Mouse (Mus musculus): ENCODE measurements around the gene Papln. TPM values are rescaled to one million over a fixed set of nuclear protein-coding genes. Genes with fewer than 3 reads are reported as not detected.

Papln gene
- polyA plus RNA-seq, 1 experiment from 2014 or later, result 3.0 TPM

- Histone ChIP-seq H3K9me3 (ENCODE audit: low read length) (no peaks in the 10 kb centered on the region), H3K27ac (ENCODE audit: low read length) (peak overlapping the region; percentile 63; the same call in 1 of the 2 replicates), H3K4me3 (ENCODE audit: low read length) (peak overlapping the region; percentile 43), H3K4me1 (ENCODE audit: insufficient read depth, low read length) (peaks cover 46% of the 10 kb centered on the region), H3K36me3 (ENCODE audit: insufficient read depth, low read length) (no peaks in the 10 kb centered on the region), H3K27me3 (ENCODE audit: insufficient read depth, low read length) (no peaks in the 10 kb centered on the region), H3K9ac (replicated peaks; ENCODE audit: low read length) (peak overlapping the region; percentile 65), H3K4me2 (replicated peaks; ENCODE audit: low read depth, low read length) (peak overlapping the region; percentile 68)
- WGBS, result 5% methylated on average over 14 of the region's 14 CpGs
- no peak for ATAC-seq (ENCODE audit: low FRiP score, low TSS enrichment)
Observed at GRCm38 (mm10) chr12:83764044-83764365, 571 bp downstream of the Papln start.

GRCm38 (mm10) chr12:83764519-83764918, 1.1 kb downstream of the Papln start:
- H3K9ac ChIP-seq (replicated peaks; ENCODE audit: low read length), result no peak overlapping the region
- H3K4me2 ChIP-seq (replicated peaks; ENCODE audit: low read depth, low read length), result peak overlapping the region; percentile 68
- ATAC-seq (ENCODE audit: low FRiP score, low TSS enrichment), result no peak
- WGBS, result 71% methylated on average over 10 of the region's 10 CpGs
- H3K27ac ChIP-seq (ENCODE audit: low read length), result no peak overlapping the region
- peak overlapping the region; percentile 43; the same call in 1 of the 2 replicates for H3K4me3 ChIP-seq (ENCODE audit: low read length)
- no peaks in the 10 kb centered on the region for H3K9me3 ChIP-seq (ENCODE audit: low read length)
- no peaks in the 10 kb centered on the region for H3K36me3 ChIP-seq (ENCODE audit: insufficient read depth, low read length)
- H3K27me3 ChIP-seq (ENCODE audit: insufficient read depth, low read length), result no peaks in the 10 kb centered on the region
- peaks cover 51% of the 10 kb centered on the region for H3K4me1 ChIP-seq (ENCODE audit: insufficient read depth, low read length)

GRCm38 (mm10) chr12:83765965-83766603, 2.6 kb downstream of the Papln start:
- Histone ChIP-seq H3K9me3 (ENCODE audit: low read length) (no peaks in the 10 kb centered on the region), H3K4me2 (replicated peaks; ENCODE audit: low read depth, low read length) (no peak overlapping the region), H3K9ac (replicated peaks; ENCODE audit: low read length) (no peak overlapping the region), H3K36me3 (ENCODE audit: insufficient read depth, low read length) (no peaks in the 10 kb centered on the region), H3K27me3 (ENCODE audit: insufficient read depth, low read length) (no peaks in the 10 kb centered on the region), H3K27ac (ENCODE audit: low read length) (no peak overlapping the region), H3K4me3 (ENCODE audit: low read length) (no peak overlapping the region), H3K4me1 (ENCODE audit: insufficient read depth, low read length) (peaks cover 63% of the 10 kb centered on the region)
- no peak for ATAC-seq (ENCODE audit: low FRiP score, low TSS enrichment)
- WGBS, result 83% methylated on average over 13 of the region's 13 CpGs

- H3K9ac ChIP-seq (replicated peaks; ENCODE audit: low read length), result no peak overlapping the region
- H3K36me3 ChIP-seq (ENCODE audit: insufficient read depth, low read length), result no peaks in the 10 kb centered on the region
- no peak for ATAC-seq (ENCODE audit: low FRiP score, low TSS enrichment)
- H3K4me2 ChIP-seq (replicated peaks; ENCODE audit: low read depth, low read length), result 0 out of 2 replicates have a peak overlapping the region, but pooled peaks have one; percentile 1
- H3K27me3 ChIP-seq (ENCODE audit: insufficient read depth, low read length), result no peaks in the 10 kb centered on the region
- peaks cover 59% of the 10 kb centered on the region for H3K4me1 ChIP-seq (ENCODE audit: insufficient read depth, low read length)
- WGBS, result 61% methylated on average over 9 of the region's 9 CpGs
- H3K9me3 ChIP-seq (ENCODE audit: low read length), result no peaks in the 10 kb centered on the region
- no peak overlapping the region for H3K4me3 ChIP-seq (ENCODE audit: low read length)
- peak overlapping the region; percentile 92 for H3K27ac ChIP-seq (ENCODE audit: low read length)
Observed at GRCm38 (mm10) chr12:83767833-83768232, 4.4 kb downstream of the Papln start.

- H3K4me2 ChIP-seq (replicated peaks; ENCODE audit: low read depth, low read length), result 0 out of 2 replicates have a peak overlapping the region, but pooled peaks have one; percentile 1
- H3K27me3 ChIP-seq (ENCODE audit: insufficient read depth, low read length), result no peaks in the 10 kb centered on the region
- 21% methylated on average over 14 of the region's 14 CpGs for WGBS
- H3K9me3 ChIP-seq (ENCODE audit: low read length), result no peaks in the 10 kb centered on the region
- H3K9ac ChIP-seq (replicated peaks; ENCODE audit: low read length), result no peak overlapping the region
- peak overlapping the region; percentile 92 for H3K27ac ChIP-seq (ENCODE audit: low read length)
- peaks cover 53% of the 10 kb centered on the region for H3K4me1 ChIP-seq (ENCODE audit: insufficient read depth, low read length)
- H3K36me3 ChIP-seq (ENCODE audit: insufficient read depth, low read length), result no peaks in the 10 kb centered on the region
- no peak overlapping the region for H3K4me3 ChIP-seq (ENCODE audit: low read length)
- ATAC-seq (ENCODE audit: low FRiP score, low TSS enrichment), result peak; percentile 50
Observed at GRCm38 (mm10) chr12:83768235-83768899, 4.9 kb downstream of the Papln start.

- H3K4me3 ChIP-seq (ENCODE audit: low read length), result peak overlapping the region; percentile 31
- ATAC-seq (ENCODE audit: low FRiP score, low TSS enrichment), result peak; percentile 79
- WGBS, result 3% methylated on average over 25 of the region's 25 CpGs
- no peaks in the 10 kb centered on the region for H3K9me3 ChIP-seq (ENCODE audit: low read length)
- no peaks in the 10 kb centered on the region for H3K36me3 ChIP-seq (ENCODE audit: insufficient read depth, low read length)
- H3K9ac ChIP-seq (replicated peaks; ENCODE audit: low read length), result peak overlapping the region; percentile 63
- no peaks in the 10 kb centered on the region for H3K27me3 ChIP-seq (ENCODE audit: insufficient read depth, low read length)
- H3K27ac ChIP-seq (ENCODE audit: low read length), result peak overlapping the region; percentile 92
- peaks cover 37% of the 10 kb centered on the region for H3K4me1 ChIP-seq (ENCODE audit: insufficient read depth, low read length)
- peak overlapping the region; percentile 59 for H3K4me2 ChIP-seq (replicated peaks; ENCODE audit: low read depth, low read length)
Observed at GRCm38 (mm10) chr12:83770418-83771256, 7.2 kb downstream of the Papln start.

- Histone ChIP-seq H3K4me3 (ENCODE audit: low read length) (no peak overlapping the region), H3K4me2 (replicated peaks; ENCODE audit: low read depth, low read length) (no peak overlapping the region), H3K4me1 (ENCODE audit: insufficient read depth, low read length) (peaks cover 6% of the 10 kb centered on the region), H3K9ac (replicated peaks; ENCODE audit: low read length) (no peak overlapping the region), H3K27me3 (ENCODE audit: insufficient read depth, low read length) (no peaks in the 10 kb centered on the region), H3K27ac (ENCODE audit: low read length) (no peak overlapping the region), H3K36me3 (ENCODE audit: insufficient read depth, low read length) (no peaks in the 10 kb centered on the region), H3K9me3 (ENCODE audit: low read length) (no peaks in the 10 kb centered on the region)
- 80% methylated on average over 12 of the region's 12 CpGs for WGBS
- no peak for ATAC-seq (ENCODE audit: low FRiP score, low TSS enrichment)
Observed at GRCm38 (mm10) chr12:83775621-83776020, 12.2 kb downstream of the Papln start.

GRCm38 (mm10) chr12:83776766-83777165, 13.3 kb downstream of the Papln start:
- H3K27ac ChIP-seq (ENCODE audit: low read length), result no peak overlapping the region
- no peak overlapping the region for H3K9ac ChIP-seq (replicated peaks; ENCODE audit: low read length)
- 89% methylated on average over 7 of the region's 7 CpGs for WGBS
- H3K4me2 ChIP-seq (replicated peaks; ENCODE audit: low read depth, low read length), result no peak overlapping the region
- no peaks in the 10 kb centered on the region for H3K9me3 ChIP-seq (ENCODE audit: low read length)
- no peak for ATAC-seq (ENCODE audit: low FRiP score, low TSS enrichment)
- no peaks in the 10 kb centered on the region for H3K36me3 ChIP-seq (ENCODE audit: insufficient read depth, low read length)
- no peaks in the 10 kb centered on the region for H3K27me3 ChIP-seq (ENCODE audit: insufficient read depth, low read length)
- 0 out of 2 replicates have a peak, but pooled peaks cover 1% of the 10 kb centered on the region for H3K4me1 ChIP-seq (ENCODE audit: insufficient read depth, low read length)
- no peak overlapping the region for H3K4me3 ChIP-seq (ENCODE audit: low read length)

- H3K27ac ChIP-seq (ENCODE audit: low read length), result no peak overlapping the region
- ATAC-seq (ENCODE audit: low FRiP score, low TSS enrichment), result no peak
- WGBS, result 80% methylated on average over 3 of the region's 3 CpGs
Observed at GRCm38 (mm10) chr12:83780181-83780580, 16.7 kb downstream of the Papln start.

More at GRCm38 (mm10) chr12:83780181-83780580, 16.7 kb downstream of the Papln start:
- Histone ChIP-seq H3K9me3 (ENCODE audit: low read length) (no peaks in the 10 kb centered on the region), H3K27me3 (ENCODE audit: insufficient read depth, low read length) (no peaks in the 10 kb centered on the region), H3K4me2 (replicated peaks; ENCODE audit: low read depth, low read length) (no peak overlapping the region), H3K4me3 (ENCODE audit: low read length) (no peak overlapping the region), H3K9ac (replicated peaks; ENCODE audit: low read length) (no peak overlapping the region), H3K36me3 (ENCODE audit: insufficient read depth, low read length) (no peaks in the 10 kb centered on the region), H3K4me1 (ENCODE audit: insufficient read depth, low read length) (no peaks in the 10 kb centered on the region)

All from kidney, embryonic 16.5 days (tissue).